Mouse (Mus musculus) small intestine, adult 2 months (tissue): ENCODE results near the gene Sobp.

Experiments used
- CTCF ChIP-seq: fragments of 200-500 bp; IDR thresholded peaks from 2 replicates; pipeline ENCODE4 v1.5.1; 2012; ENCODE audit warnings: low read depth, mild to moderate bottlenecking, control low read depth, inconsistent platforms, low read length, moderate library complexity, mixed read lengths; ENCODE audit not compliant: insufficient replicate concordance, insufficient read length; ENCODE audit errors: extremely low read depth
- POLR2A ChIP-seq: fragments of 200-500 bp; IDR thresholded peaks from 2 replicates; pipeline ENCODE4 v1.6.1; 2012; ENCODE audit warnings: low read depth, mild to moderate bottlenecking, control low read depth, inconsistent platforms, low read length, moderate library complexity

DNA sequence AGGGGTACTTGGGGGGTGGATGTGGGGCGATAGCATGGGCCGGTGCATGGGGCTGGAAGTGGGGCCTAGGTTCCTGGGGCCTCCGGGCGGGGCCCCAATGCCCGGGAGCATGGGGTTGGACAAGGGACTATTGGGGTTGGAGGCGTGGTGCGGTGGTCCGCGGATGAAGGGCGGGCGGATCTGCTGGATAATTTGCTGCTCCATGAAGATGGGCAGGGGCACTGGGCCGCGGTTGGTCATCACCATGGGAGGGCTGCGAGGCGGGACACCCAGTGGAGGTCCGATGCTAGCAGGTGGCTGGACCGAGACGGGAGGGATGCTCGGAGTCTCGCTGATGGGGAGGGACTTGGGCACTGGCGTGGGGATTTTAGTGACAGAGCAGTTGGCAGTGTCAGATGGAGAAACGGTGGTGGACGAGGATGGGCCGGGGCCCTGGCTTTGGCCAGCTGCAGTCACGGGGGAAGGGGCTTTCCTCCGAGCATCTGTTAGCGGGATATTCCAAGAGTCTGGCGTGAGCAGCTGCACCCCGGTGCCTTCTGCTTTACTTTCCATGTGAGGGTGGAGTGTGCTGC lies 152.1 kb downstream of the Sobp start:
- no peak for TF ChIP-seq CTCF
- TF ChIP-seq POLR2A = no peak
